Mouse (Mus musculus): ENCODE results near the gene Lrfn1.

Lrfn1 gene

DNA sequence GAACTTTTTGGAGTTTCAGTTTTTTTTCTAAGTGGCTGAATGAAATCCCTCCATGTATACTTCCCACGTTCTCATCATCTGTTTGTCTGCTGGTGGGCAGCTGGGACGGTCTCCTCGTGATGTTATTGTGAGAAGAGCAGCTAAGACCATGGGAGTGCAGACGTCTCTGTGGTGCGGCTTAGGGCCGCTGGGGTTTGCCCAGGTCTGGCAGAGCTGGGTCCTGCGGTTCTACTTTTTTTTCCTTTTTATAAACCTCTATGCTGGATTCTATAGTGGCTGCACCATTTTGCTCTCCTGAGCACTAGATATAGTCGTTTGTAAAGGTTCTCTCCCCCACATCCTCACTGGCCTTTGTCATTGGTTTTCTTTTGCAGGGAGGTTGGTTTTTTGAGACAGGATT is 59.7 kb downstream of the Lrfn1 start:
- DNase-seq (ENCODE audit: low spot score): no peak
